Mouse (Mus musculus) hindbrain, embryonic 12.5 days (tissue): Measurements from ENCODE around the gene Olfr1233. TPM values are rescaled to one million over a fixed set of nuclear protein-coding genes. Genes with fewer than 3 reads are reported as not detected.

ENCODE experiments used
- ATAC-seq: fragments of 200-750 bp; cut with Nextera tagmentation; 2 replicates; pipeline ENCODE4 v1.8.0; 2017; ENCODE audit warnings: moderate TSS enrichment; ENCODE audit not compliant: low FRiP score
- H3K27ac ChIP-seq: fragments of 300-500 bp; sonication (generic); 2 replicates; pipeline ENCODE4 v1.5.1; 2016; ENCODE audit warnings: mild to moderate bottlenecking
- H3K27me3 ChIP-seq: fragments of 300-500 bp; sonication (generic); 2 replicates; pipeline ENCODE4 v1.6.1; 2016; ENCODE audit warnings: mild to moderate bottlenecking
- H3K36me3 ChIP-seq: fragments of 300-500 bp; sonication (generic); 2 replicates; pipeline ENCODE4 v1.6.1; 2016; ENCODE audit warnings: mild to moderate bottlenecking
- H3K4me1 ChIP-seq: fragments of 300-500 bp; sonication (generic); 2 replicates; pipeline ENCODE4 v1.6.1; 2016
- H3K4me2 ChIP-seq: fragments of 300-500 bp; sonication (generic); replicated peaks from 2 replicates; pipeline ENCODE4 v1.6.1; 2016; ENCODE audit warnings: mild to moderate bottlenecking
- H3K4me3 ChIP-seq: fragments of 300-500 bp; sonication (generic); 2 replicates; pipeline ENCODE4 v1.5.1; 2016; ENCODE audit warnings: mild to moderate bottlenecking
- H3K9ac ChIP-seq: fragments of 300-500 bp; sonication (generic); 2 replicates; pipeline ENCODE4 v1.6.1; 2016; ENCODE audit warnings: mild to moderate bottlenecking, moderate library complexity
- H3K9me3 ChIP-seq: fragments of 300-500 bp; sonication (generic); replicated peaks from 2 replicates; pipeline ENCODE4 v1.6.1; 2016; ENCODE audit warnings: mild to moderate bottlenecking
- WGBS: fragments of 180-500 bp; shearing (Covaris S2); methylation state at CpG from one replicate; pipeline ENCODE4 v1.1.7; 2016; 5-methylcytosine and 5-hydroxymethylcytosine counted together
- polyA plus RNA-seq: library from polyadenylated mRNA; unstranded; fragments of >200 nt; fragmentation: Nextera tagmentation; extraction: Ambion mirVana; gene quantifications from 2 replicates; pipeline ENCODE4 v1.2.1, GENCODE M21; 2016

Gene Olfr1233
- not detected in 2 replicates for polyA plus RNA-seq

- H3K4me3 ChIP-seq = no peak within 1 kb of the TSS
- no peaks in the 10 kb centered on the region for H3K36me3 ChIP-seq
- H3K27ac ChIP-seq = no peak within 1 kb of the TSS
- no peaks in the 10 kb centered on the region for H3K4me1 ChIP-seq
- no peak for ATAC-seq
- H3K9me3 ChIP-seq = no peaks in the 10 kb centered on the region
- H3K9ac ChIP-seq = no peak within 1 kb of the TSS
- H3K27me3 ChIP-seq = no peaks in the 10 kb centered on the region
- no peak within 1 kb of the TSS for H3K4me2 ChIP-seq
These were observed at the start of gene Olfr1233 for GRCm38 (mm10) chr2:89342298-89342697. Gene Olfr1233 (minus strand): TSS chr2:89342398.

GRCm38 (mm10) chr2:89364765-89365164 lies 22.6 kb upstream of the Olfr1233 start, which contains the start of gene Olfr1234:
Gene Olfr1234 (minus strand): TSS chr2:89364865.
- 88% methylated on average over 4 of the region's 4 CpGs for WGBS
- no peak for ATAC-seq
- H3K9me3 ChIP-seq = no peaks in the 10 kb centered on the region
- H3K36me3 ChIP-seq = no peaks in the 10 kb centered on the region
- H3K27ac ChIP-seq = no peak within 1 kb of the TSS
- no peak within 1 kb of the TSS for H3K4me3 ChIP-seq
- no peaks in the 10 kb centered on the region for H3K4me1 ChIP-seq
- H3K4me2 ChIP-seq = no peak within 1 kb of the TSS
- no peak within 1 kb of the TSS for H3K9ac ChIP-seq
- no peaks in the 10 kb centered on the region for H3K27me3 ChIP-seq

GRCm38 (mm10) chr2:89329575-89329974 lies 12.6 kb downstream of the Olfr1233 start, which contains the start of gene Olfr1232:
Gene Olfr1232 (minus strand): TSS chr2:89329675.
- no peak for ATAC-seq
- no peaks in the 10 kb centered on the region for H3K4me1 ChIP-seq
- no peak within 1 kb of the TSS for H3K4me3 ChIP-seq
- no peak within 1 kb of the TSS for H3K9ac ChIP-seq
- H3K9me3 ChIP-seq = no peaks in the 10 kb centered on the region
- H3K4me2 ChIP-seq = no peak within 1 kb of the TSS
- no peak within 1 kb of the TSS for H3K27ac ChIP-seq
- no peaks in the 10 kb centered on the region for H3K36me3 ChIP-seq
- H3K27me3 ChIP-seq = no peaks in the 10 kb centered on the region

- no peak within 1 kb of the TSS for H3K4me2 ChIP-seq
- 74% methylated on average over 2 of the region's 2 CpGs for WGBS
- no peak for ATAC-seq
These were observed 35.2 kb downstream of the Olfr1233 start, which contains the start of gene Olfr1231 for GRCm38 (mm10) chr2:89306974-89307373. Gene Olfr1231 (minus strand): TSS chr2:89307074.

GRCm38 (mm10) chr2:89297168-89297567 lies 45.0 kb downstream of the Olfr1233 start, which contains the start of gene Olfr1230:
Gene Olfr1230 (minus strand): TSS chr2:89297268.
- 90% methylated on average over 1 of the region's 1 CpGs for WGBS
- Histone ChIP-seq H3K27ac (no peak within 1 kb of the TSS), H3K36me3 (no peaks in the 10 kb centered on the region), H3K27me3 (no peaks in the 10 kb centered on the region), H3K4me2 (no peak within 1 kb of the TSS), H3K9ac (no peak within 1 kb of the TSS), H3K4me3 (no peak within 1 kb of the TSS), H3K9me3 (no peaks in the 10 kb centered on the region), H3K4me1 (no peaks in the 10 kb centered on the region)
- ATAC-seq = no peak

More at GRCm38 (mm10) chr2:89306974-89307373, 35.2 kb downstream of the Olfr1233 start, which contains the start of gene Olfr1231:
- H3K27ac ChIP-seq = no peak within 1 kb of the TSS
- no peaks in the 10 kb centered on the region for H3K4me1 ChIP-seq
- H3K4me3 ChIP-seq = no peak within 1 kb of the TSS
- no peak within 1 kb of the TSS for H3K9ac ChIP-seq
- no peaks in the 10 kb centered on the region for H3K36me3 ChIP-seq
- H3K9me3 ChIP-seq = no peaks in the 10 kb centered on the region
- H3K27me3 ChIP-seq = no peaks in the 10 kb centered on the region

- Histone ChIP-seq H3K27ac (no peak within 1 kb of the TSS), H3K9me3 (no peaks in the 10 kb centered on the region), H3K4me2 (no peak within 1 kb of the TSS), H3K36me3 (no peaks in the 10 kb centered on the region), H3K4me1 (no peaks in the 10 kb centered on the region), H3K27me3 (no peaks in the 10 kb centered on the region), H3K4me3 (no peak within 1 kb of the TSS), H3K9ac (no peak within 1 kb of the TSS)
- no peak for ATAC-seq
- WGBS = 81% methylated on average over 2 of the region's 2 CpGs
These were observed 54.3 kb downstream of the Olfr1233 start, which contains the start of gene Olfr1229 for GRCm38 (mm10) chr2:89287914-89288313. Gene Olfr1229 (minus strand): TSS chr2:89288014.

Other genes with a start within 250 kb of the Olfr1233 start
- gene Olfr1220, start 235.6 kb downstream of the Olfr1233 start, polyA plus RNA-seq = not detected in 2 replicates
- not detected in 2 replicates for gene Olfr1221, start 225.1 kb downstream of the Olfr1233 start, polyA plus RNA-seq
- gene Olfr1222, start 209.3 kb downstream of the Olfr1233 start, polyA plus RNA-seq = not detected in 2 replicates
- gene Olfr1223, start 190.8 kb downstream of the Olfr1233 start, polyA plus RNA-seq = not detected in 2 replicates
- not detected in 2 replicates for gene Olfr1224-ps1, start 178.3 kb downstream of the Olfr1233 start, polyA plus RNA-seq
- gene Olfr1225, start 167.7 kb downstream of the Olfr1233 start, polyA plus RNA-seq = not detected in 2 replicates
- not detected in 2 replicates for gene Olfr1226, start 142.3 kb downstream of the Olfr1233 start, polyA plus RNA-seq
- not detected in 2 replicates for gene Olfr1228, start 88.3 kb downstream of the Olfr1233 start, polyA plus RNA-seq
- not detected in 2 replicates for gene Olfr1229, start 54.4 kb downstream of the Olfr1233 start, polyA plus RNA-seq
- not detected in 2 replicates for gene Olfr1230, start 45.1 kb downstream of the Olfr1233 start, polyA plus RNA-seq
- not detected in 2 replicates for gene Olfr1231, start 35.3 kb downstream of the Olfr1233 start, polyA plus RNA-seq
- gene Olfr1232, start 12.7 kb downstream of the Olfr1233 start, polyA plus RNA-seq = not detected in 2 replicates
- not detected in 2 replicates for gene Olfr1234, start 22.5 kb upstream of the Olfr1233 start, polyA plus RNA-seq
- not detected in 2 replicates for gene Olfr1238, start 67.3 kb upstream of the Olfr1233 start, polyA plus RNA-seq
- not detected in 2 replicates for gene Olfr1239, start 78.0 kb upstream of the Olfr1233 start, polyA plus RNA-seq
- gene Olfr1240, start 100.6 kb upstream of the Olfr1233 start, polyA plus RNA-seq = not detected in 2 replicates
- not detected in 2 replicates for gene Olfr1241, start 144.7 kb upstream of the Olfr1233 start, polyA plus RNA-seq
- gene Olfr1242, start 155.9 kb upstream of the Olfr1233 start, polyA plus RNA-seq = not detected in 2 replicates
- not detected in 2 replicates for gene Olfr1243, start 189.1 kb upstream of the Olfr1233 start, polyA plus RNA-seq
- not detected in 2 replicates for gene Olfr1245, start 236.0 kb upstream of the Olfr1233 start, polyA plus RNA-seq